Mouse (Mus musculus) cortical plate, adult 2 months (tissue): ENCODE results near the gene Zfp13. TPM values are rescaled to one million over a fixed set of nuclear protein-coding genes. Genes with fewer than 3 reads are reported as not detected.

ENCODE experiments used
- H3K27ac ChIP-seq: fragments of 200-500 bp; 2 replicates; pipeline ENCODE4 v1.5.1; 2012; ENCODE audit warnings: low read length, control low read depth, inconsistent platforms; ENCODE audit not compliant: insufficient read depth
- H3K4me1 ChIP-seq: fragments of 200-500 bp; 2 replicates; pipeline ENCODE4 v1.6.1; 2011; ENCODE audit warnings: low read length; ENCODE audit not compliant: control insufficient read depth, insufficient read depth
- H3K4me3 ChIP-seq: fragments of 200-500 bp; 2 replicates; pipeline ENCODE4 v1.5.1; 2011; ENCODE audit warnings: mild to moderate bottlenecking, low read length, control low read depth; ENCODE audit not compliant: insufficient read depth
- CTCF ChIP-seq: fragments of 200-500 bp; IDR thresholded peaks from 2 replicates; pipeline ENCODE4 v1.5.1; 2011; ENCODE audit warnings: mild to moderate bottlenecking, control low read depth, low read length; ENCODE audit not compliant: insufficient read depth; ENCODE audit errors: extremely low read depth
- POLR2A ChIP-seq: fragments of 200-500 bp; IDR thresholded peaks from 2 replicates; pipeline ENCODE4 v1.6.1; 2011; ENCODE audit warnings: mild to moderate bottlenecking, low read length, control low read depth; ENCODE audit not compliant: insufficient read depth; ENCODE audit errors: extremely low read depth
- polyA plus RNA-seq: library from polyadenylated mRNA; depleted of rRNA; stranded (reverse); fragments of >200 nt; gene quantifications from 2 replicates; pipeline ENCODE4 v1.2.3, GENCODE M21; 2012

The Zfp13 gene
- polyA plus RNA-seq, 1 experiment: 27.2 TPM

- Histone ChIP-seq H3K27ac (peak overlapping the region; percentile 5; the same call in 1 of the 2 replicates), H3K4me3 (peak overlapping the region; percentile 53), H3K4me1 (peaks cover 1% of the 10 kb centered on the region; the same call in 1 of the 2 replicates)
- TF ChIP-seq CTCF: no peak
Observed at GRCm38 (mm10) chr17:23564368-23564715, 34.9 kb downstream of the Zfp13 start.

DNA sequence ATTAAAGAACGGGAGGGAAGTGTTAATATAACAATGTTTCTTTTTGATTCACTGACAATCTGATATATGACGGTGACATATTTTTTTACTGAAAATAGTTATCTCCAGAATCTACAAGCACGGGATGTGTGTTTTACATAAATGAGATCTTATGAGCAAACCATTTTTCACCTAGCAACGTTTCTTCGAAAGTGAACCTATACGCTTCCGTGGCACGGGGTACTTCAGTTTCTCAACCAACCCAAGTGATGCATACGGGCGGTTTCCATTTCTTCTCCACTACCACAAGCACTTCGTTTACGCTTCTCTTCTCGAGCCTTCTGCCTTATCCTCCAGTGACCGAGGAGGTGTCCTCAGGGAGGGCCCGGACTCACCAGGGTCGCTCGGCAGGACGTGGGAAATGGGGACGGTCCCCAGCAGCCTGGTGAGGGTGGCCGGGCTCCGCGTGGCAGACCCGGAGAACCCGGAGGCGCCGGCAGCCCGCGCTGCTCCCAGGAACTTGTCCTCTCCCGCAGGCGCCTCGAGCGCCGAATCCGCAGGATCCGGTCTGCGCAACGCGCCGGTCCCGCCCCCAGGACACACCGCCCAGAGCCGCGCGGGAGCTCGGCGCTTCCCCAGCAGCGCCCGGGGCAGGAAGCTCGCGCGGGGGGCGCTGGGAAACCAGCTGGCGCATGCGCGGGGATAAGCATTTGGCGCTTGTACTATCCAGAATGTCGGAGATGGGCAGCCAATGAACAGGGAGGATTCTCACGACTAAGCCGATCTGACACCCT, 35.5 kb downstream of the Zfp13 start, which contains the start of gene Zfp213:
Zfp213 (minus strand) TSS at position 644 of the 773 bp plus-strand sequence.
- TF ChIP-seq CTCF (no peak), POLR2A (no peak; the same call in none of the 2 replicates)
- peaks cover 1% of the 10 kb centered on the region; the same call in 1 of the 2 replicates for H3K4me1 ChIP-seq
- H3K4me3 ChIP-seq: peak within 1 kb of the TSS; percentile 53
- H3K27ac ChIP-seq: peak within 1 kb of the TSS; percentile 39; the same call in 1 of the 2 replicates

GRCm38 (mm10) chr17:23559767-23560166, 39.5 kb downstream of the Zfp13 start:
- Histone ChIP-seq H3K4me1 (peaks cover 1% of the 10 kb centered on the region; the same call in 1 of the 2 replicates), H3K27ac (no peak overlapping the region), H3K4me3 (no peak overlapping the region)
- TF ChIP-seq POLR2A (no peak), CTCF (peak; percentile 36)

DNA sequence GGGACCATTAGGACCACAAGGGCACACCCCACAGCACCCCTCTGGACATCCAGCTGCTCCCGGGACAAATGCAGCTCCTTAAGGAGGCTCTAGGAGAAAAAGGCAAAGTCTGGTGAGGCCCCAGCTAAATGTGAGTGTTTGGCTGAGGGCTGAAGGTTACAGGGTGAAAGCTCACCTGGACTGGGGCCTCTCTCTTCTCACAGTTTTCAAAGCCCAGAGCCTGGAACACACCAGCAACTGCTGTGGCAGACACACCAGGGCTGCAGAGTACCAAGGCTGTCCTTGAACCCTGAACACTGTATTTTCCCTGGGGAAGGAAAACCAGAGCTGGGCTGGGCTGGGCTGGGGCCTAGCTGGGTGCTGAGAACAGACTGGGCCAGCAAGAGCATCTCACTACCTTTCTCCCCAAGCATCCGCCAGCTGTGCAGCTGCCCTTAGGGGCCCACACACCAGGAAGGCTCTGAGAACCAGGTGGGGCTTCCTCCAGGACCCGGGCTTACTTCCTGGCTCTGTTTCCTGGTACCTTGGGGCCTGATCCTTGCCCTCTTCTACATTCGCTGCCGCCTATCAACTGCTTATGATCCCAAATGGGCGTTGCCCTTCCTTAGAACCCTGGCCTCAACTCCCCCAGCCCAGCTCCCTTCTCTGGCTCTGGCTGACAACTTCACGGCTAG, 43.9 kb downstream of the Zfp13 start:
- no peak overlapping the region for H3K4me3 ChIP-seq
- H3K27ac ChIP-seq: no peak overlapping the region
- TF ChIP-seq POLR2A (no peak), CTCF (no peak)
- no peaks in the 10 kb centered on the region for H3K4me1 ChIP-seq

GRCm38 (mm10) chr17:23554321-23554720, 45.0 kb downstream of the Zfp13 start:
- H3K27ac ChIP-seq: no peak overlapping the region
- H3K4me1 ChIP-seq: no peaks in the 10 kb centered on the region
- no peak overlapping the region for H3K4me3 ChIP-seq
- no peak for TF ChIP-seq CTCF
- no peak for TF ChIP-seq POLR2A

GRCm38 (mm10) chr17:23553634-23554120, 45.6 kb downstream of the Zfp13 start:
- Histone ChIP-seq H3K4me3 (no peak overlapping the region), H3K4me1 (no peaks in the 10 kb centered on the region), H3K27ac (no peak overlapping the region)
- TF ChIP-seq CTCF: no peak
- no peak for TF ChIP-seq POLR2A

- Histone ChIP-seq H3K27ac (no peak overlapping the region), H3K4me3 (no peak overlapping the region), H3K4me1 (no peaks in the 10 kb centered on the region)
- no peak for TF ChIP-seq CTCF
- no peak for TF ChIP-seq POLR2A
Observed at GRCm38 (mm10) chr17:23552896-23553633, 46.2 kb downstream of the Zfp13 start.

DNA sequence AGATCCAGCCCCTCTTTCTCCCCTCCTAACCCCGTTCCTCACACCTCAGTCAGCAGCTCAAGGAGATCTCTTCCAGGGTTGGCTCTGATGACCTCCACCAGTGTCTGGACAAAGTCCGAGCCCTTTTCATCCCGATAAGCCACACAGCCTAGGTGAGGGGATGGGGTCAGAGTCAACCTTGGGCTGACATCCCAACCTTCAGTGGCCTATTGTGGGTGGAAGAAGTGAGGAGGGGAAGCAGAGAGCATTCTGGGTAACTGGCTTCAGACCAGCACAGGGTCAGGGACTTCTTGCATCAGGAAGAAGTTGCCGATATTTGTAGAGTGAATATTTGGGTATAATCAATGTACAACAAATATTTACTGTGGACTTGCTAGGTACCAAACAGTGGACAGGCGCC, 47.3 kb downstream of the Zfp13 start:
- Histone ChIP-seq H3K27ac (no peak overlapping the region), H3K4me3 (no peak overlapping the region), H3K4me1 (no peaks in the 10 kb centered on the region)
- no peak for TF ChIP-seq POLR2A
- TF ChIP-seq CTCF: no peak

DNA sequence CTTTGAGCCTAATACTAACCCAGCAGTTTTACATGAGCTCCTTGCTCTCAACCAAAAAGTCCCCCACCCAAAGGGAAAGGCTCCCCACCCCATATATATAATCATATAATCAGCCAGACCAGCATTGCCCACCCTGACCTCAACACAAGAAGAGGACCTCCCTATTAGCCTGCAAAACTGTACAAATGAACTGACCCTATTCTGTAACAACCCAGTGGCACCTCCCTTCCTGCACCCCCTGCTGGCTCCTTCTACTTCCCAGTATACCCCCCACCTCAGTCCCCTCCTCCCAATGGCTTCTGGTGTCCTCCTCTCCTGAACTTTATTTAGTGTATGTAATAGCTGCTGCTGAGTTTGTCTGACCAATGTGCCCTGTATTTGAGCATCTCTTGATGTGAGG, 47.9 kb downstream of the Zfp13 start:
- peak overlapping the region; percentile 92 for H3K4me3 ChIP-seq
- H3K27ac ChIP-seq: peak overlapping the region; percentile 2; the same call in 1 of the 2 replicates
- no peak for TF ChIP-seq CTCF
- no peaks in the 10 kb centered on the region for H3K4me1 ChIP-seq

GRCm38 (mm10) chr17:23550856-23551255, 48.4 kb downstream of the Zfp13 start:
- TF ChIP-seq CTCF (no peak), POLR2A (no peak)
- Histone ChIP-seq H3K4me1 (no peaks in the 10 kb centered on the region), H3K4me3 (peak overlapping the region; percentile 92), H3K27ac (peak overlapping the region; percentile 2; the same call in 1 of the 2 replicates)
